Mouse (Mus musculus) testis, adult 2 months (tissue): ENCODE results near the gene Sell.

ENCODE experiments used
- CTCF ChIP-seq: fragments of 200-500 bp; IDR thresholded peaks from 2 replicates; pipeline ENCODE4 v1.5.1; 2012; ENCODE audit warnings: low read depth, mild to moderate bottlenecking, inconsistent platforms, low read length, moderate library complexity; ENCODE audit not compliant: control insufficient read depth, insufficient read depth, insufficient replicate concordance
- POLR2A ChIP-seq: fragments of 200-500 bp; IDR thresholded peaks from 2 replicates; pipeline ENCODE4 v1.6.1; 2012; ENCODE audit warnings: low read depth, mild to moderate bottlenecking, inconsistent platforms, low read length, moderate library complexity; ENCODE audit not compliant: control insufficient read depth

GRCm38 (mm10) chr1:164119892-164120776, 58.4 kb downstream of the Sell start:
- TF ChIP-seq CTCF (no peak), POLR2A (no peak)
